Comparison of ENCODE assay signal across 14 mouse cellular contexts in the genomic region with DNA sequence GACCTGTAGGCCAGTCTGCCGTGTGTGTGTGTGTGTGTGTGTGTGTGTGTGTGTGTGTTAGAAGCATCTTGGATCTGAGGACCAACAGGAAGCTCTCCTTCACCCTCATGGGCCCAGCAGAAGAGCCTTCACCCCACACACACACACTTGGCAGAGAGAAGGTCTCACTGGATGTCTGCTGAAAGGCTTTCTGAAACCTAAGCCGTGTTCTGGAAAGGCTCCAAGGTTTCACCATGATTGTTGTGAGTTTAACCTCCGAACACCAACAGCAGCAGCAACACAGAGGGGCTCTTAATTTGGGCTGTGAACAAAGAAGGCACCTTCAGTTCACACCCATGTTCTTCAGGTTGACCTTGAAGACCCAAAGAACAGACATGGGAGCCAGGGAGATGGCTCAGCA.
"Had no signal": no experiment of that assay in that cellular context is flagged by ENCODE, and none has a peak within 500 bp of the region (broad histone marks: within the 10 kb centered on the region; RNA-seq: fewer than 3 reads in every experiment).

No protein-coding gene starts in this region.

- DNase-seq: layer of hippocampus, adult 9-11 months; liver; lung, adult 18-20 months; thymus, adult 18-20 months; thymus, postnatal 36 days had no signal

- H3K4me3 ChIP-seq: layer of hippocampus, adult 2 months; limb, embryonic 10.5 days; limb, embryonic 13.5 days; liver, embryonic 12.5 days; liver, embryonic 15.5 days; midbrain, embryonic 13.5 days had no signal

- H3K36me3 ChIP-seq: limb, embryonic 10.5 days; limb, embryonic 13.5 days; liver, embryonic 12.5 days; liver, embryonic 15.5 days; midbrain, embryonic 13.5 days had no signal

- H3K4me1 ChIP-seq: liver, embryonic 12.5 days; liver, embryonic 15.5 days had no signal

- H3K27ac ChIP-seq: kidney, postnatal 0 days; layer of hippocampus, adult 2 months; limb, embryonic 10.5 days; limb, embryonic 13.5 days; liver, embryonic 12.5 days; liver, embryonic 15.5 days; macrophage; midbrain, embryonic 13.5 days had no signal

- H3K27me3 ChIP-seq: limb, embryonic 13.5 days; liver, embryonic 12.5 days; liver, embryonic 15.5 days; midbrain, embryonic 13.5 days had no signal

- H3K9me3 ChIP-seq: limb, embryonic 10.5 days; limb, embryonic 13.5 days; liver, embryonic 15.5 days; midbrain, embryonic 13.5 days had no signal

- H3K4me2 ChIP-seq: limb, embryonic 13.5 days; liver, embryonic 12.5 days; liver, embryonic 15.5 days; midbrain, embryonic 13.5 days had no signal

- ATAC-seq: liver, embryonic 12.5 days; midbrain, embryonic 13.5 days; midbrain, embryonic 16.5 days had no signal

- H3K9ac ChIP-seq: limb, embryonic 13.5 days; liver, embryonic 12.5 days; liver, embryonic 15.5 days; midbrain, embryonic 13.5 days had no signal
